Mouse (Mus musculus) hematopoietic multipotent progenitor cell, adult 10-12 weeks (in vitro differentiated cells): Measurements from ENCODE around the gene Mxd4. TPM values are rescaled to one million over a fixed set of nuclear protein-coding genes. Genes with fewer than 3 reads are reported as not detected.

Experiments used
- polyA plus RNA-seq: library from polyadenylated mRNA; stranded (reverse); fragments of >175 nt; gene quantifications from 2 replicates; pipeline ENCODE4 v1.2.3, GENCODE M21; 2012; ENCODE audit warnings: low replicate concordance

Mxd4 gene
- 141 and 151 TPM in 2 replicates for polyA plus RNA-seq

GRCm38 (mm10) chr5:34187601-34188316, at the start of gene Mxd4:
Gene Mxd4 (minus strand): TSS chr5:34187720.

GRCm38 (mm10) chr5:34168950-34169891, 18.3 kb downstream of the Mxd4 start, which contains the start of the genes Poln and Haus3:
Gene Poln (minus strand): TSS chr5:34169448.
Gene Haus3 (minus strand): TSS chr5:34169527.

Other genes with a start within 250 kb of the Mxd4 start
- gene Gm1673, start 204.3 kb downstream of the Mxd4 start, polyA plus RNA-seq: 17.8 and 38.6 TPM in 2 replicates
- 5.1 and 12.4 TPM in 2 replicates for gene Nat8l, start 191.7 kb downstream of the Mxd4 start, polyA plus RNA-seq
- 0.08 and 0.09 TPM in 2 replicates for gene Poln, start 18.3 kb downstream of the Mxd4 start, polyA plus RNA-seq
- 1.8 and 3.4 TPM in 2 replicates for gene Haus3, start 18.2 kb downstream of the Mxd4 start, polyA plus RNA-seq
- gene Zfyve28, start 100.7 kb upstream of the Mxd4 start, polyA plus RNA-seq: 3.0 and 12.3 TPM in 2 replicates
- gene Cfap99, start 100.9 kb upstream of the Mxd4 start, polyA plus RNA-seq: 0.12 TPM in 1 of 2 replicates, not detected in the other
- gene Rnf4, start 148.6 kb upstream of the Mxd4 start, polyA plus RNA-seq: 11.1 and 22.1 TPM in 2 replicates
- gene Fam193a, start 182.2 kb upstream of the Mxd4 start, polyA plus RNA-seq: 21.4 and 25.8 TPM in 2 replicates